Mouse (Mus musculus) forebrain, embryonic 12.5 days (tissue): ENCODE measurements around the gene Arid5b. TPM values are rescaled to one million over a fixed set of nuclear protein-coding genes. Genes with fewer than 3 reads are reported as not detected.

Experiments used
- ATAC-seq: fragments of 200-750 bp; cut with Nextera tagmentation; 2 replicates; pipeline ENCODE4 v1.8.0; 2017; ENCODE audit warnings: moderate TSS enrichment; ENCODE audit not compliant: low FRiP score
- H3K27ac ChIP-seq: fragments of 300-500 bp; sonication (generic); 2 replicates; pipeline ENCODE4 v1.5.1; 2016; ENCODE audit warnings: mild to moderate bottlenecking
- H3K27me3 ChIP-seq: fragments of 300-500 bp; sonication (generic); 2 replicates; pipeline ENCODE4 v1.6.1; 2016; ENCODE audit warnings: mild to moderate bottlenecking
- H3K36me3 ChIP-seq: fragments of 300-500 bp; sonication (generic); replicated peaks from 2 replicates; pipeline ENCODE4 v1.6.1; 2016; ENCODE audit warnings: mild to moderate bottlenecking
- H3K4me1 ChIP-seq: fragments of 300-500 bp; sonication (generic); 2 replicates; pipeline ENCODE4 v1.6.1; 2016
- H3K4me2 ChIP-seq: fragments of 300-500 bp; sonication (generic); 2 replicates; pipeline ENCODE4 v1.6.1; 2016; ENCODE audit warnings: mild to moderate bottlenecking, moderate library complexity
- H3K4me3 ChIP-seq: fragments of 300-500 bp; sonication (generic); replicated peaks from 2 replicates; pipeline ENCODE4 v1.5.1; 2016; ENCODE audit warnings: mild to moderate bottlenecking
- H3K9ac ChIP-seq: fragments of 300-500 bp; sonication (generic); 2 replicates; pipeline ENCODE4 v1.6.1; 2016; ENCODE audit warnings: mild to moderate bottlenecking
- H3K9me3 ChIP-seq: fragments of 300-500 bp; sonication (generic); 2 replicates; pipeline ENCODE4 v1.6.1; 2016
- WGBS: fragments of 180-500 bp; shearing (Covaris S2); methylation state at CpG from one replicate; pipeline ENCODE4 v1.1.7; 2016; 5-methylcytosine and 5-hydroxymethylcytosine counted together
- polyA plus RNA-seq: library from polyadenylated mRNA; unstranded; fragments of >200 nt; fragmentation: Nextera tagmentation; extraction: Ambion mirVana; gene quantifications from 2 replicates; pipeline ENCODE4 v1.2.1, GENCODE M21; 2016

The Arid5b gene
- polyA plus RNA-seq, 1 experiment from 2014 or later: 17.1 TPM

GRCm38 (mm10) chr10:68134549-68134948 lies 144.0 kb downstream of the Arid5b start:
- ATAC-seq: no peak
- Histone ChIP-seq H3K4me2 (no peak overlapping the region), H3K4me1 (peaks cover 36% of the 10 kb centered on the region), H3K27ac (no peak overlapping the region), H3K9me3 (0 out of 2 replicates have a peak, but pooled peaks cover 2% of the 10 kb centered on the region), H3K36me3 (0 out of 2 replicates have a peak, but pooled peaks cover 5% of the 10 kb centered on the region), H3K4me3 (no peak overlapping the region), H3K27me3 (no peaks in the 10 kb centered on the region), H3K9ac (no peak overlapping the region)
- 87% methylated on average over 4 of the region's 4 CpGs for WGBS

DNA sequence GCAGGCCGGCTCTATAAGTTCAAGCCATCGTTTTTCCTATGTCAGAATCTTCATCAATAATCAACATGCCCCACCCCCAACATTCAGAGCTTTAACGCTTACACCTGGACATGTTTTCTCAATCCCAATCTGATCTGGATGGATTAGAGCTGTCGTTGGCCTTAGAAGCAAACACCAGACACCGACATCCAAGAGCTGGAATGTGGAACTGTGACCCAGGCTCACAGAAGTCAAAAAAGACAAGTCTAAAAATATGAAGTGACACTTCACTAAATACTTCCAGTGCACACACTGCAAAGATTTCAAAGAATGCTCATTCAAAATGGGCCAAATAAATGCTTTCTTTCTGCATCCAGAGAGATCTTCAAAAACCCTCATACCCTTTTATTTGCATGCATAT lies 144.5 kb downstream of the Arid5b start:
- Histone ChIP-seq H3K27ac (no peak overlapping the region), H3K9ac (no peak overlapping the region), H3K4me3 (no peak overlapping the region), H3K9me3 (0 out of 2 replicates have a peak, but pooled peaks cover 2% of the 10 kb centered on the region), H3K27me3 (no peaks in the 10 kb centered on the region), H3K36me3 (0 out of 2 replicates have a peak, but pooled peaks cover 5% of the 10 kb centered on the region), H3K4me1 (peaks cover 37% of the 10 kb centered on the region), H3K4me2 (no peak overlapping the region)
- WGBS: 87% methylated on average over 5 of the region's 5 CpGs
- no peak for ATAC-seq

DNA sequence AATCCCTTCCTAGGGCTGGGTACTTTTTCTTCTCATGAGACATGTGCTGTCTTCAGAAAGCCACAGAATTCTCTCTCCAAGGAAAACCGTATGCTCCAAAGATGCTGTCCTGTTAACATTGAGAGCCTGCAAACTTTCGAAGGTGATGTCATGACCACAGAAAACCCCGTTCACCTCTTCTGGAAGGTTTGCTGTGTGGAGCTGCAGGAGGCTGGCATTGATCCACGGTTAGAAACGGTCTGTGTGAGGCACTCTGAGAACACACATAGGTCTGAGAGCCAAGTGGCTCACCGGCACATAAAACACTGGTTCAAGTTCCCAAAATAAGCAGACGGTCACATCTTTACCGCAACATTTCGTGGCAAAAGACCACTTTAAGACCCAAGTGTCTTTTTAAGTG lies 145.9 kb downstream of the Arid5b start:
- H3K36me3 ChIP-seq: 0 out of 2 replicates have a peak, but pooled peaks cover 5% of the 10 kb centered on the region
- 93% methylated on average over 9 of the region's 9 CpGs for WGBS
- no peak overlapping the region for H3K9ac ChIP-seq
- H3K9me3 ChIP-seq: no peaks in the 10 kb centered on the region
- H3K27me3 ChIP-seq: no peaks in the 10 kb centered on the region
- peaks cover 35% of the 10 kb centered on the region for H3K4me1 ChIP-seq
- no peak overlapping the region for H3K27ac ChIP-seq
- ATAC-seq: no peak
- H3K4me2 ChIP-seq: no peak overlapping the region
- H3K4me3 ChIP-seq: no peak overlapping the region

- no peak for ATAC-seq
- Histone ChIP-seq H3K4me3 (no peak overlapping the region), H3K9ac (no peak overlapping the region), H3K36me3 (0 out of 2 replicates have a peak, but pooled peaks cover 5% of the 10 kb centered on the region), H3K27me3 (no peaks in the 10 kb centered on the region), H3K27ac (no peak overlapping the region), H3K4me1 (peaks cover 31% of the 10 kb centered on the region), H3K9me3 (no peaks in the 10 kb centered on the region), H3K4me2 (no peak overlapping the region)
- 90% methylated on average over 5 of the region's 5 CpGs for WGBS
Observed at GRCm38 (mm10) chr10:68132154-68132553, 146.4 kb downstream of the Arid5b start.

- no peak for ATAC-seq
- H3K9me3 ChIP-seq: no peaks in the 10 kb centered on the region
- H3K9ac ChIP-seq: no peak overlapping the region
- 0 out of 2 replicates have a peak, but pooled peaks cover 5% of the 10 kb centered on the region for H3K36me3 ChIP-seq
- H3K27ac ChIP-seq: no peak overlapping the region
- H3K4me3 ChIP-seq: no peak overlapping the region
- no peak overlapping the region for H3K4me2 ChIP-seq
- peaks cover 6% of the 10 kb centered on the region for H3K4me1 ChIP-seq
- WGBS: 72% methylated on average over 7 of the region's 7 CpGs
- H3K27me3 ChIP-seq: no peaks in the 10 kb centered on the region
Observed at GRCm38 (mm10) chr10:68129651-68130050, 148.9 kb downstream of the Arid5b start.

DNA sequence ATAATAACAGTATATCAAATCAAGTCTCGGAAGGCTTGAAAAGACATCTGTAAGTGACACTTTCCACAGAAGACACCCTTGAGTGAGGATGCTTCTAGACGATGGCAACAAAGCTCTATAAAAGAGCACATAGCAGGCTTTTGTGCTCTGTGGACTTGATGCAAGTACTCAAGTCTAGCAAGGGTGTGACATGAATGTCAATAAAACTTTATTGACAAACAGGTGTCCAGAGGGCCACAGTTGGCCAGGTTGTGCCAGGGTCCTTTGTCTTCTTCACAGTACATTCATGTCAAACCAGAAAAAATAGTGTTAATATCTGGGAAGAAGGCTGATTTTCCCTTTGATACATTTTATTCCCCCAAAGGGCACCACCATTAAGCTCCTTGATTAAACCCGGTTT lies 149.5 kb downstream of the Arid5b start:
- Histone ChIP-seq H3K4me3 (no peak overlapping the region), H3K27me3 (no peaks in the 10 kb centered on the region), H3K4me2 (no peak overlapping the region), H3K36me3 (0 out of 2 replicates have a peak, but pooled peaks cover 5% of the 10 kb centered on the region), H3K27ac (0 out of 2 replicates have a peak overlapping the region, but pooled peaks have one; percentile 8), H3K9ac (no peak overlapping the region), H3K4me1 (peaks cover 6% of the 10 kb centered on the region), H3K9me3 (no peaks in the 10 kb centered on the region)
- no peak for ATAC-seq
- 72% methylated on average over 3 of the region's 3 CpGs for WGBS

- peaks cover 6% of the 10 kb centered on the region for H3K4me1 ChIP-seq
- 0 out of 2 replicates have a peak, but pooled peaks cover 5% of the 10 kb centered on the region for H3K36me3 ChIP-seq
- no peaks in the 10 kb centered on the region for H3K9me3 ChIP-seq
- H3K27ac ChIP-seq: 0 out of 2 replicates have a peak overlapping the region, but pooled peaks have one; percentile 8
- ATAC-seq: no peak
- H3K4me2 ChIP-seq: no peak overlapping the region
- 67% methylated on average over 10 of the region's 10 CpGs for WGBS
- no peak overlapping the region for H3K4me3 ChIP-seq
- no peaks in the 10 kb centered on the region for H3K27me3 ChIP-seq
- H3K9ac ChIP-seq: no peak overlapping the region
Observed at GRCm38 (mm10) chr10:68128441-68128848, 150.1 kb downstream of the Arid5b start.

DNA sequence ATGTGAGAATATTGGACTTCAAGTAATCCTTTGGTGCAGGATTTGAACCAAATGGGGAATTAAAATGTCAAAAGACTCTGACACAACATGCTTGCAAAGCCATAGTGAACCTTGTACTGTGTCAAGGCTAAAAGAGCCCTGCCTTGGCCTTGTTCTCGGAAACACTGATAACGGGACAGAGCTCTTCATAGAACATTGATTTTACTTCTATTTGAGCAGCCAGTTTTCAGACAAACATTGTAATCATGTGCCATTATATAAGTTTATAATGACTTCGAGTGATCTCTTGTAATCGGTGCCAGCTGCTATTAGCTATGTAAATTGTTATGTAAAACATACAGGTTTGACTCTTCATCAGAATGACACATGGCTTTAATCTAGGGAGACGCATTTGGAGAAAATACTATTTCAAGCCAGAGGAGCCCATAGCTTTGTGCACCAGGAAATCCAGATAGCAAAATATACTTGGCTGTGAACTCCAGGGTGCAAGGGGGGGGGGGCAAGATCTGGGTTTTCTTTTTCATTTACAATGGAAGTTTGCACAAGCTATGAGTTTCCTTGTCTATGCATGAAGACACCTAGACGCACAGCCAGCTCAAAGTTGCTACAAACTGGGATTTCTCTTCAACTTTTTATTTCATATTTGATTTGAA lies 150.8 kb downstream of the Arid5b start:
- H3K27ac ChIP-seq: no peak overlapping the region
- H3K4me2 ChIP-seq: no peak overlapping the region
- 74% methylated on average over 6 of the region's 6 CpGs for WGBS
- no peaks in the 10 kb centered on the region for H3K36me3 ChIP-seq
- no peaks in the 10 kb centered on the region for H3K9me3 ChIP-seq
- ATAC-seq: no peak
- H3K9ac ChIP-seq: no peak overlapping the region
- H3K4me3 ChIP-seq: no peak overlapping the region
- no peaks in the 10 kb centered on the region for H3K27me3 ChIP-seq
- peaks cover 6% of the 10 kb centered on the region for H3K4me1 ChIP-seq

DNA sequence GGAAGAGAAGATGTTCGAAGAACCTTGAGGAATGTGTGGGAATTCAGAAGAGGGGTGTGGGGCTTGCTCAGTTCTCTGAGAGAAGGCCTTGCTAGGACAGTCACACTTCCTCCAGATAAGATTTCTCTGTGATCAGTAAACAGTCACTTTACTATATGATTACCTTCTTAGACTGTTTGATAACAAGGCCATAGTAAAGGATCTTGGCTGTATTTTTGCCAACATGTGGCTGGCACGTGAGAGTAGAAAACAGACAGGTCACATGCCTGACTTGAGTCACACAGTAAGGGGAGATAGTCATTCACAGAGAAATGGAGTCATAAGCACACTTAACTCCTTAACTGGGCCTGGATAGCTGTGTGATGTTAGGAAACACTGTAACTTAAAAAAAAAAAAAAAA lies 151.4 kb downstream of the Arid5b start:
- H3K9ac ChIP-seq: no peak overlapping the region
- 80% methylated on average over 2 of the region's 2 CpGs for WGBS
- H3K36me3 ChIP-seq: no peaks in the 10 kb centered on the region
- no peak overlapping the region for H3K4me2 ChIP-seq
- H3K27ac ChIP-seq: no peak overlapping the region
- no peaks in the 10 kb centered on the region for H3K9me3 ChIP-seq
- ATAC-seq: no peak
- H3K27me3 ChIP-seq: no peaks in the 10 kb centered on the region
- no peak overlapping the region for H3K4me3 ChIP-seq
- H3K4me1 ChIP-seq: peaks cover 6% of the 10 kb centered on the region

DNA sequence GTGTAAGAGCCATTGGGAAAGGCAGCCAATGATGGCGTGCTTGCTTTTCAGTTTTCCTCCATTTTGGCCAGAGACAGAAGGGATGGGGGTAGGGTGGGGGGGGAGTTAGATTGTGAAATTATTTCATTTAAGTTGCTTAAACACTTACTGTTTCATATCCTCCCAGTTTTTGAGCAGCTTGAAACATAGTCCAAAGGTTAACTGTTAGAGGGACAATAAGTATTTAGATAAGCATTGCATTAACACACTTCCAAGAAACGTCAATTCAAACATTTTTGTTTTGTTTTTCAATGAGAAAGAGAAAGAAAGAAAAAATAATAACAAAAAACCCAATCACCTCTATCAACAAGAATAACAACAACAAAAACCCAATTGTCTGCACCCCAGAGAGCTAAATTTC lies 152.0 kb downstream of the Arid5b start:
- no peak for ATAC-seq
- no peak overlapping the region for H3K4me2 ChIP-seq
- no peaks in the 10 kb centered on the region for H3K9me3 ChIP-seq
- H3K36me3 ChIP-seq: no peaks in the 10 kb centered on the region
- peaks cover 6% of the 10 kb centered on the region for H3K4me1 ChIP-seq
- 90% methylated on average over 2 of the region's 2 CpGs for WGBS
- no peak overlapping the region for H3K4me3 ChIP-seq
- no peak overlapping the region for H3K9ac ChIP-seq
- H3K27ac ChIP-seq: no peak overlapping the region
- no peaks in the 10 kb centered on the region for H3K27me3 ChIP-seq

GRCm38 (mm10) chr10:68125919-68126550 lies 152.5 kb downstream of the Arid5b start:
- H3K4me1 ChIP-seq: peaks cover 6% of the 10 kb centered on the region
- no peak for ATAC-seq
- H3K36me3 ChIP-seq: no peaks in the 10 kb centered on the region
- no peak overlapping the region for H3K9ac ChIP-seq
- no peaks in the 10 kb centered on the region for H3K9me3 ChIP-seq
- H3K4me3 ChIP-seq: no peak overlapping the region
- no peaks in the 10 kb centered on the region for H3K27me3 ChIP-seq
- WGBS: 81% methylated on average over 8 of the region's 8 CpGs
- H3K27ac ChIP-seq: no peak overlapping the region
- no peak overlapping the region for H3K4me2 ChIP-seq

DNA sequence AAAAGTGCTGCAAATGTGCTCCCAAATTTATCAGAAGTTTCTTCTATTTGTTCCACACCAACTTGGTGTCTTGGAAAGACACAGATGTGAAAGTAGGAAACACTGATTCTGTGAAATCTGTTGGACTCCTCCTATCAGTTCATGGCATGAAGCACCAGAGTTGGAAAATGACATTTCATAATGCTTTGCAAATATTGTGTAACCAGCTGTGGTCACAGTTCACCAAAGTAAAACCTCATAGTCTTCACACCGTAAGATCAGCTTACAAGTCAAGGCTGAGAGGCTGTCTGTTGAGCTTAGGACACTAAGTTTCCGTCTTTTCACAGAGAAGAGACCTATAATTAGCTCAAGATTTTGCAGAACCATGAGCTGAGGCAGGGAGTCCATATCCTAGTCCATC lies 153.6 kb downstream of the Arid5b start:
- WGBS: 91% methylated on average over 2 of the region's 2 CpGs

GRCm38 (mm10) chr10:68123446-68123845 lies 155.1 kb downstream of the Arid5b start:
- Histone ChIP-seq H3K9me3 (no peaks in the 10 kb centered on the region), H3K27ac (no peak overlapping the region), H3K36me3 (no peaks in the 10 kb centered on the region), H3K27me3 (no peaks in the 10 kb centered on the region), H3K4me2 (no peak overlapping the region), H3K9ac (no peak overlapping the region), H3K4me1 (no peaks in the 10 kb centered on the region), H3K4me3 (no peak overlapping the region)
- WGBS: 90% methylated on average over 4 of the region's 4 CpGs
- ATAC-seq: no peak

More for the DNA sequence above, 153.6 kb downstream of the Arid5b start:
- Histone ChIP-seq H3K9ac (no peak overlapping the region), H3K4me2 (no peak overlapping the region), H3K4me1 (peaks cover 6% of the 10 kb centered on the region), H3K27me3 (no peaks in the 10 kb centered on the region), H3K36me3 (no peaks in the 10 kb centered on the region), H3K27ac (no peak overlapping the region), H3K9me3 (no peaks in the 10 kb centered on the region), H3K4me3 (no peak overlapping the region)
- ATAC-seq: no peak
